Mouse (Mus musculus) layer of hippocampus, postnatal 14 days (tissue): ENCODE measurements around the gene Tnfrsf25. TPM values are rescaled to one million over a fixed set of nuclear protein-coding genes. Genes with fewer than 3 reads are reported as not detected.

Source experiments
- total RNA-seq, 2 experiments: library from RNA; stranded (reverse); gene quantifications; 2 replicates each; pipeline ENCODE4 v1.2.3; 2021

Tnfrsf25 gene
- total RNA-seq, 2 experiments from 2014 or later: 17.7 to 25.6 TPM

Other genes starting within 250 kb of the Tnfrsf25 start
- 10 to 100 TPM; 66.9 to 70.5 TPM for gene Dnajc11, start 182.2 kb upstream of the Tnfrsf25 start, total RNA-seq
- 10 to 100 TPM; 18.9 to 22.0 TPM for gene Thap3, start 126.9 kb upstream of the Tnfrsf25 start, total RNA-seq
- gene Phf13, start 119.7 kb upstream of the Tnfrsf25 start, total RNA-seq: 10 to 100 TPM; 11.8 to 13.3 TPM
- 10 to 100 TPM; 16.4 to 18.6 TPM for gene Klhl21, start 107.1 kb upstream of the Tnfrsf25 start, total RNA-seq
- gene Zbtb48, start 88.3 kb upstream of the Tnfrsf25 start, total RNA-seq: 10 to 100 TPM; 12.2 to 14.4 TPM
- under 1 TPM; 0.38 to 0.92 TPM for gene Tas1r1, start 77.4 kb upstream of the Tnfrsf25 start, total RNA-seq
- gene Nol9, start 76.6 kb upstream of the Tnfrsf25 start, total RNA-seq: 10 to 100 TPM; 23.4 TPM
- 100 to 1,000 TPM; 106 to 115 TPM for gene Plekhg5, start 43.4 kb upstream of the Tnfrsf25 start, total RNA-seq
- under 1 TPM; 0.57 to 0.94 TPM for gene Espn, start 36.4 kb downstream of the Tnfrsf25 start, total RNA-seq
- gene Hes2, start 42.9 kb downstream of the Tnfrsf25 start, total RNA-seq: not detected
- gene Acot7, start 62.2 kb downstream of the Tnfrsf25 start, total RNA-seq: 100 to 1,000 TPM; 352 to 388 TPM
- gene Gpr153, start 158.3 kb downstream of the Tnfrsf25 start, total RNA-seq: 10 to 100 TPM in 1 of 2 experiments, 1 to 10 TPM in 1; 8.9 to 14.4 TPM
- gene Hes3, start 175.7 kb downstream of the Tnfrsf25 start, total RNA-seq: not detected
- 10 to 100 TPM; 33.8 to 34.6 TPM for gene Icmt, start 181.3 kb downstream of the Tnfrsf25 start, total RNA-seq
- 1 to 10 TPM; 2.6 to 6.0 TPM for gene Rnf207, start 203.1 kb downstream of the Tnfrsf25 start, total RNA-seq
- gene Rpl22, start 209.8 kb downstream of the Tnfrsf25 start, total RNA-seq: 100 to 1,000 TPM; 227 to 233 TPM
- 100 to 1,000 TPM; 140 to 154 TPM for gene Chd5, start 222.7 kb downstream of the Tnfrsf25 start, total RNA-seq